Mouse (Mus musculus) liver, embryonic 16.5 days (tissue): ENCODE data around the gene Fmo1. TPM values are rescaled to one million over a fixed set of nuclear protein-coding genes. Genes with fewer than 3 reads are reported as not detected.

Source experiments
- ATAC-seq: fragments of 200-750 bp; cut with Nextera tagmentation; 2 replicates; pipeline ENCODE4 v1.8.0; 2017; ENCODE audit warnings: low read depth, mild to moderate bottlenecking, moderate number of reproducible peaks, moderate library complexity
- H3K27ac ChIP-seq: fragments of 300-500 bp; sonication (generic); 2 replicates; pipeline ENCODE4 v1.5.1; 2014; ENCODE audit warnings: mild to moderate bottlenecking, low read length
- H3K27me3 ChIP-seq: fragments of 300-500 bp; sonication (generic); 2 replicates; pipeline ENCODE4 v1.6.1; 2014; ENCODE audit warnings: low read depth, low read length, mixed read lengths; ENCODE audit not compliant: control insufficient read depth, insufficient read depth
- H3K36me3 ChIP-seq: fragments of 300-500 bp; sonication (generic); 2 replicates; pipeline ENCODE4 v1.6.1; 2014; ENCODE audit warnings: mild to moderate bottlenecking; ENCODE audit not compliant: control insufficient read depth, insufficient read depth
- H3K4me1 ChIP-seq: fragments of 300-500 bp; sonication (generic); 2 replicates; pipeline ENCODE4 v1.6.1; 2014; ENCODE audit warnings: low read depth, low read length, mixed read lengths; ENCODE audit not compliant: control insufficient read depth
- H3K4me2 ChIP-seq: fragments of 300-500 bp; sonication (generic); 2 replicates; pipeline ENCODE4 v1.6.1; 2014; ENCODE audit warnings: low read depth, low read length, mixed read lengths
- H3K4me3 ChIP-seq: fragments of 300-500 bp; sonication (generic); 2 replicates; pipeline ENCODE4 v1.5.1; 2014; ENCODE audit warnings: low read depth, mild to moderate bottlenecking, low read length
- H3K9ac ChIP-seq: fragments of 300-500 bp; sonication (generic); 2 replicates; pipeline ENCODE4 v1.6.1; 2014; ENCODE audit warnings: low read depth, low read length
- H3K9me3 ChIP-seq: fragments of 300-500 bp; sonication (generic); replicated peaks from 2 replicates; pipeline ENCODE4 v1.6.1; 2016; ENCODE audit warnings: low read length; ENCODE audit not compliant: control insufficient read depth
- WGBS: fragments of 180-500 bp; shearing (Covaris S2); extraction: QIAGEN DNeasy Blood & Tissue Kit; methylation state at CpG from one replicate; pipeline ENCODE4 v1.1.7; 2014; ENCODE audit not compliant: insufficient replicate concordance; 5-methylcytosine and 5-hydroxymethylcytosine counted together
- polyA plus RNA-seq: library from polyadenylated mRNA; unstranded; fragments of >200 nt; fragmentation: Nextera tagmentation; extraction: Ambion mirVana; gene quantifications from 2 replicates; pipeline ENCODE4 v1.2.1, GENCODE M21; 2015

Fmo1 gene
- polyA plus RNA-seq: 32.4 and 39.5 TPM in 2 replicates

- Histone ChIP-seq H3K9me3 (no peaks in the 10 kb centered on the region), H3K4me1 (peaks cover under 1% of the 10 kb centered on the region; the same call in 1 of the 2 replicates), H3K4me2 (peak within 1 kb of the TSS; percentile 36), H3K27me3 (no peaks in the 10 kb centered on the region), H3K4me3 (peak within 1 kb of the TSS; percentile 25), H3K27ac (peak within 1 kb of the TSS; percentile 31; the same call in 1 of the 2 replicates), H3K36me3 (no peaks in the 10 kb centered on the region), H3K9ac (no peak within 1 kb of the TSS; the same call in 1 of the 2 replicates)
- WGBS: 10% methylated on average over 7 of the region's 7 CpGs
- ATAC-seq: peak; percentile 56
Observed at GRCm38 (mm10) chr1:162866280-162866681, at the start of gene Fmo1. TSS of gene Fmo1 (minus strand) at chr1:162866610.

- 59% methylated on average over 4 of the region's 4 CpGs for WGBS
- no peaks in the 10 kb centered on the region for H3K36me3 ChIP-seq
- H3K27ac ChIP-seq: no peak overlapping the region
- no peak for ATAC-seq
- H3K27me3 ChIP-seq: no peaks in the 10 kb centered on the region
- no peak overlapping the region for H3K4me2 ChIP-seq
- no peaks in the 10 kb centered on the region for H3K9me3 ChIP-seq
- H3K9ac ChIP-seq: no peak overlapping the region
- H3K4me1 ChIP-seq: no peaks in the 10 kb centered on the region
- H3K4me3 ChIP-seq: no peak overlapping the region
Observed at GRCm38 (mm10) chr1:162914932-162915556, 48.6 kb upstream of the Fmo1 start.

GRCm38 (mm10) chr1:162912085-162912484, 45.7 kb upstream of the Fmo1 start:
- H3K36me3 ChIP-seq: no peaks in the 10 kb centered on the region
- H3K4me1 ChIP-seq: no peaks in the 10 kb centered on the region
- ATAC-seq: no peak
- H3K9ac ChIP-seq: no peak overlapping the region
- H3K27me3 ChIP-seq: no peaks in the 10 kb centered on the region
- H3K4me3 ChIP-seq: no peak overlapping the region
- H3K4me2 ChIP-seq: no peak overlapping the region
- no peaks in the 10 kb centered on the region for H3K9me3 ChIP-seq
- H3K27ac ChIP-seq: no peak overlapping the region

DNA sequence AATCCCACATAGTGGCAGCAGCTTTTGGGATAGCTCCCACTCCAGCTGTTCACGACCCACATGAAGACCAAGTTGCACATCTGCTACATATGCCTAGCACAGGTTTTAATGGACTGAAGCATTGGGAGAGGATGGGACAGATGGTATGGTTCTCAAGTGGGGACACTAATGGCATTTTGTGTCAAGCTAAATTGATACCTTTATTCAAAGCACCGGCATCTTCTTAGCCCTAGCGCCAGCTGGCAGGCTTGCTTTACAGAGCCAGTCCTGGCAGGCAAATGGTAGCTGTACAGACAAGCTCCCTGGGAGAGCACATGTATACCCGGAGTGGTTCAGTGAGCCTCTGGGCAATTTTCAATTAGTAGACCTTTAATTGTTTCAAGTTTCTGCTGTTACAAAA, 35.5 kb upstream of the Fmo1 start:
- no peak overlapping the region for H3K4me3 ChIP-seq
- no peak overlapping the region for H3K27ac ChIP-seq
- no peaks in the 10 kb centered on the region for H3K36me3 ChIP-seq
- H3K9me3 ChIP-seq: no peaks in the 10 kb centered on the region
- no peak overlapping the region for H3K4me2 ChIP-seq
- WGBS: 67% methylated on average over 4 of the region's 4 CpGs
- no peak overlapping the region for H3K9ac ChIP-seq
- H3K27me3 ChIP-seq: no peaks in the 10 kb centered on the region
- no peak for ATAC-seq
- no peaks in the 10 kb centered on the region for H3K4me1 ChIP-seq

- Histone ChIP-seq H3K27ac (no peak within 1 kb of the TSS), H3K36me3 (no peaks in the 10 kb centered on the region), H3K9me3 (no peaks in the 10 kb centered on the region), H3K4me1 (no peaks in the 10 kb centered on the region), H3K4me3 (no peak within 1 kb of the TSS), H3K4me2 (no peak within 1 kb of the TSS), H3K27me3 (no peaks in the 10 kb centered on the region), H3K9ac (no peak within 1 kb of the TSS)
- 54% methylated on average over 14 of the region's 14 CpGs for WGBS
- no peak for ATAC-seq
Observed at GRCm38 (mm10) chr1:162897838-162898811, 31.7 kb upstream of the Fmo1 start, which contains the start of gene Fmo2. TSS of gene Fmo2 (minus strand) at chr1:162898726.

- Histone ChIP-seq H3K27ac (no peak overlapping the region), H3K9ac (no peak overlapping the region), H3K4me2 (no peak overlapping the region), H3K4me1 (no peaks in the 10 kb centered on the region), H3K9me3 (no peaks in the 10 kb centered on the region), H3K4me3 (no peak overlapping the region), H3K27me3 (no peaks in the 10 kb centered on the region), H3K36me3 (no peaks in the 10 kb centered on the region)
- no peak for ATAC-seq
- 34% methylated on average over 6 of the region's 6 CpGs for WGBS
Observed at GRCm38 (mm10) chr1:162895900-162896299, 29.5 kb upstream of the Fmo1 start.

DNA sequence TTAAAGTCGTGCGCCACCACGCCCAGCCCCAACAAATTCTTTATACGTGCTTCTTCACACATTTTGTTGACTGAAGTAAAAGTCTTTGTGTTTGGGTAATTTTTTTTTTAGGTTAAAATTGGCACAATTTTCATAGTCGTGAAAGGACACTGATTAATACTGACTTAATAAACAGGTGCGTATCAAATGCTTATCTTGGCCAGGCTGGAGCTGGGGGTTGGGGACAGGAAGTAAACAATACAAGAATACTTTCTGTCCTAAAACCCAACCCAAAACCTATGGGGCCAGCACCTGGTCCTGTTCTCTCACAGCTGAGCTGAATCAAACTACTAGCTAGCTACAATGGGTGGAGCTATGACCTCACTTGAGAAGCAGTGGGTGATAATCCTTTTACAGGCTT, 26.6 kb upstream of the Fmo1 start:
- 71% methylated on average over 6 of the region's 6 CpGs for WGBS
- H3K27ac ChIP-seq: no peak overlapping the region
- no peaks in the 10 kb centered on the region for H3K36me3 ChIP-seq
- no peaks in the 10 kb centered on the region for H3K4me1 ChIP-seq
- no peaks in the 10 kb centered on the region for H3K27me3 ChIP-seq
- no peaks in the 10 kb centered on the region for H3K9me3 ChIP-seq
- ATAC-seq: no peak
- H3K4me3 ChIP-seq: no peak overlapping the region
- H3K9ac ChIP-seq: no peak overlapping the region
- H3K4me2 ChIP-seq: no peak overlapping the region

DNA sequence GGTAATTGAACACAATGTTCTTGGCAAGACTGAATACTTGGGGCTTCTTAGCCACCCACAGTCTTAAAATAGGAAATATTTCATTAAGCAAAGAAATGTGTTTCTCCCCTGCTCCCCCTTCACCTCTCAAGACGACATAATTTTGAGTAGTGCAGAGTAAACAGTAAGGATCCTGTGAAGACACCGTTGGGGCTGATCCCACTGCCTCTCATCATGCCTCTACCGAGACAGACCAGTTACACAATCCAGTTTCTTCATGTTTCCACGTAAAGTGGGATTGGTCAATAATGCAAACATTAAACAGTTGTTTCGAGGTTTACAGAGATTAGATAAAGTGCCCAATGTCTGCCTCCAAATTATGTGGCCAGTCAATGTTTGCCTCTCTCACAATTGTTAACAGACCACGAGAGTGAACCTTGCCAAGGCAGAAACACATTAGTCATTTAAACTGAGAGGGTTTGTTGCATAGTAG, 25.6 kb upstream of the Fmo1 start:
- no peaks in the 10 kb centered on the region for H3K36me3 ChIP-seq
- no peaks in the 10 kb centered on the region for H3K9me3 ChIP-seq
- WGBS: 23% methylated on average over 6 of the region's 6 CpGs
- no peaks in the 10 kb centered on the region for H3K4me1 ChIP-seq
- H3K27ac ChIP-seq: peak overlapping the region; percentile 60
- no peak overlapping the region for H3K4me3 ChIP-seq
- ATAC-seq: peak; percentile 85
- H3K9ac ChIP-seq: no peak overlapping the region
- H3K27me3 ChIP-seq: no peaks in the 10 kb centered on the region
- no peak overlapping the region for H3K4me2 ChIP-seq

GRCm38 (mm10) chr1:162888646-162889045, 22.2 kb upstream of the Fmo1 start:
- Histone ChIP-seq H3K36me3 (no peaks in the 10 kb centered on the region), H3K27ac (no peak overlapping the region), H3K4me1 (no peaks in the 10 kb centered on the region), H3K4me2 (no peak overlapping the region), H3K9me3 (no peaks in the 10 kb centered on the region), H3K9ac (no peak overlapping the region), H3K4me3 (no peak overlapping the region), H3K27me3 (no peaks in the 10 kb centered on the region)
- ATAC-seq: no peak
- WGBS: 77% methylated on average over 12 of the region's 12 CpGs
